Mouse (Mus musculus) embryonic fibroblast, embryonic 13.5 days (primary cell): Measurements from ENCODE around the gene Dtl.

Source experiments
- CTCF ChIP-seq: IDR thresholded peaks from 2 replicates; pipeline ENCODE4 v1.5.1; 2011; ENCODE audit warnings: mild to moderate bottlenecking, control low read depth, low read length, moderate library complexity, borderline replicate concordance; ENCODE audit not compliant: insufficient read depth
- POLR2A ChIP-seq: IDR thresholded peaks from 2 replicates; pipeline ENCODE4 v1.6.1; 2011; ENCODE audit warnings: low read depth, mild to moderate bottlenecking, control low read depth, low read length, moderate library complexity

DNA sequence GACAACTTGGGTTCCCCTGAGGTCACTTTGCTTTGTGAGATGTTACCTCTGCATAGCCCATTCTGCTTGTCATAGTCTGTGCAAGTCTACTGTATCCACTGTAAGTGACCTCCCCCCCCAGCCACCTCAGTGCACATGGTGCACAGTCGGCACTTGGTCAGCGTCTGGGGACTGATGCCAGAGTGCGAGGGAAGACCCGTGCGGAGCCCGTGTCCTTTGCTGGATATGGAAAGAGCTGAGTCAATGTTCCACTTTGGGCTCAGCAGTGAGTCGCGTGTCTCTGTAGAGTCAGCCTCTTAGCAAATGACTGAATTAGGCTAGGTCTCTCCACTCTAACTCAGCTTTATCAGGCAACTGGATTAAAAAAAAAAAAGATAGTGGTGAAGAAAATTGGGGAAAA is 47.5 kb upstream of the Dtl start:
- TF ChIP-seq CTCF (no peak), POLR2A (no peak)
